Mouse (Mus musculus): ENCODE results near the gene Cby1. TPM values are rescaled to one million over a fixed set of nuclear protein-coding genes. Genes with fewer than 3 reads are reported as not detected.
"Not testable (repeated sequence)": the region's sequence is repeated elsewhere in the genome, so short reads cannot be mapped to it uniquely, and the experiment has no call there.

Gene Cby1
- polyA plus RNA-seq, 1 experiment from 2014 or later = 85.8 TPM

GRCm38 (mm10) chr15:79651481-79651880 is 7.5 kb upstream of the Cby1 start:
- no peak overlapping the region for H3K4me2 ChIP-seq
- no peak overlapping the region for H3K4me3 ChIP-seq
- H3K27ac ChIP-seq = no peak overlapping the region
- ATAC-seq (ENCODE audit: low FRiP score) = no peak
- no peak overlapping the region for H3K9ac ChIP-seq
- peaks cover 63% of the 10 kb centered on the region for H3K36me3 ChIP-seq
- 80% methylated on average over 4 of the region's 4 CpGs for WGBS
- peaks cover 5% of the 10 kb centered on the region; the same call in 1 of the 2 replicates for H3K4me1 ChIP-seq (replicated peaks)
- H3K9me3 ChIP-seq = no peaks in the 10 kb centered on the region
- no peaks in the 10 kb centered on the region for H3K27me3 ChIP-seq

- Histone ChIP-seq H3K9me3 (no peaks in the 10 kb centered on the region), H3K4me2 (no peak overlapping the region), H3K27me3 (no peaks in the 10 kb centered on the region), H3K36me3 (peaks cover 30% of the 10 kb centered on the region), H3K4me1 (replicated peaks) (peaks cover 20% of the 10 kb centered on the region), H3K4me3 (no peak overlapping the region), H3K27ac (no peak overlapping the region), H3K9ac (no peak overlapping the region)
- ATAC-seq (ENCODE audit: low FRiP score) = no peak
- 86% methylated on average over 14 of the region's 14 CpGs for WGBS
Observed at GRCm38 (mm10) chr15:79656451-79656850, 2.5 kb upstream of the Cby1 start.

DNA sequence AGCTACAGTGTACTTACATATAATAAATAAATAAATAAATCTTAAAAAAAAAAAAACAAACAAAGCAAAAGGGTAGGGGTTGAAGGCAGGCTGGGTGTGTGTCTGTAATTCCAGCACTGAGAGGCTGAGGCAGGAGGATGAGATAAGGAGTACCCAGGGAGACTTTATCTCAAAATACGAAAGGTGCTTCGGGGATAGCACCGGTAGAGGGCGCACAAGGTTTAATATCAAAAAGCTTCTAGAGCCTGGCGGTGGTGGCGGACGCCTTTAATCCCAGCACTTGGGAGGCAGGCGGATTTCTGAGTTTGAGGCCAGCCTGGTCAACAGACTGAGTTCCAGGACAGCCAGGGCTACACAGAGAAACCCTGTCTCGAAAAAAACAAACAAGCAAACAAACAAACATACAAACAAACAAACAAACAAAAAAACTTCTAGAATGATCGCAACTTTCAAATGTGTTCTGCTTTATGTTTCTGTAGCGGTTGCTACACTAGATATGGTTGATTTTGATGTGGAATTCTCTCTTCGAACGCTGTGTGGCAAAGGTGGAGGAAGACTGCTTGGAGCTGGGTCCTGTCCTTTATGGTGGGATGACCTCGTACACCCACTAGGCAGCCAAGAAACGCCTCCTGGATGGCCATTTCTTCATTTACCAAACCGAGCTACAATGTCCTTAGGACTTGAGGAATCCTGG is 1.0 kb upstream of the Cby1 start:
- 0 out of 2 replicates have a peak, but pooled peaks have one; percentile 10 for ATAC-seq (ENCODE audit: low FRiP score)
- peak overlapping the region; percentile 98 for H3K27ac ChIP-seq
- H3K4me1 ChIP-seq (replicated peaks) = peaks cover 20% of the 10 kb centered on the region
- H3K4me3 ChIP-seq = peak overlapping the region; percentile 93
- WGBS = 5% methylated on average over 16 of the region's 16 CpGs
- peaks cover 3% of the 10 kb centered on the region; the same call in 1 of the 2 replicates for H3K9me3 ChIP-seq
- no peaks in the 10 kb centered on the region for H3K27me3 ChIP-seq
- peaks cover 32% of the 10 kb centered on the region for H3K36me3 ChIP-seq
- H3K4me2 ChIP-seq = peak overlapping the region; percentile 71
- H3K9ac ChIP-seq = peak overlapping the region; percentile 94

DNA sequence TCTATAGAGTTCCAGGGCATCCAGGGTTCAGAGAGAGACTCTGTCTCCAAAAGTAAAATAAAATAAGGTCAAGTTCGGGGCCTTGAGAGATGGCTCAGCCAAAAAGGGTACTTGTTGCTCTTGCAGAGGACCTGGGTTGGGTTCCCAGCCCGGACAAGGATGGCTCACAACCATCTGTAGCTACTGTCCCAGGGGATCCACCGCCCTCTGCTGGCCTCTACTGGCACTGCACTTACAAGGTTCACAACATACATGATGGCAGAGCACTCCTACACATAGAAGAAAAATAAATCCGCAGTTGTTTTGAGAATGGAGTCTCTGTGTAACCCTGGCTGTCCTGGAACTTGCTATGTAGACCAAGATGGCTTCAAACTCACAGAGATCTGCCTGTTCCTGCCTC is 2.9 kb downstream of the Cby1 start:
- Histone ChIP-seq H3K9me3 (peaks cover 3% of the 10 kb centered on the region; the same call in 1 of the 2 replicates), H3K36me3 (peaks cover 48% of the 10 kb centered on the region), H3K27ac (no peak overlapping the region), H3K4me2 (no peak overlapping the region), H3K9ac (no peak overlapping the region), H3K4me1 (replicated peaks) (peaks cover 12% of the 10 kb centered on the region), H3K4me3 (no peak overlapping the region), H3K27me3 (no peaks in the 10 kb centered on the region)
- ATAC-seq (ENCODE audit: low FRiP score) = no peak
- 76% methylated on average over 4 of the region's 4 CpGs for WGBS

GRCm38 (mm10) chr15:79664666-79665065 is 5.7 kb downstream of the Cby1 start:
- H3K4me3 ChIP-seq = no peak overlapping the region
- no peak for ATAC-seq (ENCODE audit: low FRiP score)
- H3K4me2 ChIP-seq = no peak overlapping the region
- 96% methylated on average over 8 of the region's 8 CpGs for WGBS
- H3K9ac ChIP-seq = no peak overlapping the region
- peaks cover 3% of the 10 kb centered on the region; the same call in 1 of the 2 replicates for H3K9me3 ChIP-seq
- no peak overlapping the region for H3K27ac ChIP-seq
- peaks cover 64% of the 10 kb centered on the region for H3K36me3 ChIP-seq
- peaks cover 6% of the 10 kb centered on the region for H3K4me1 ChIP-seq (replicated peaks)
- H3K27me3 ChIP-seq = no peaks in the 10 kb centered on the region

- WGBS = 77% methylated on average over 10 of the region's 10 CpGs
- no peak for ATAC-seq (ENCODE audit: low FRiP score)
- no peaks in the 10 kb centered on the region for H3K9me3 ChIP-seq
- peaks cover 7% of the 10 kb centered on the region for H3K4me1 ChIP-seq (replicated peaks)
- peaks cover 53% of the 10 kb centered on the region for H3K36me3 ChIP-seq
- H3K4me3 ChIP-seq = no peak overlapping the region
- no peak overlapping the region for H3K9ac ChIP-seq
- H3K27me3 ChIP-seq = no peaks in the 10 kb centered on the region
- no peak overlapping the region for H3K27ac ChIP-seq
- no peak overlapping the region for H3K4me2 ChIP-seq
Observed at GRCm38 (mm10) chr15:79669195-79669594, 10.2 kb downstream of the Cby1 start.

GRCm38 (mm10) chr15:79670249-79670971 is 11.4 kb downstream of the Cby1 start, which contains the start of gene Tomm22:
Gene Tomm22, plus strand, starts transcription at chr15:79670861.
- WGBS = 20% methylated on average over 33 of the region's 33 CpGs
- H3K36me3 ChIP-seq = peaks cover 60% of the 10 kb centered on the region
- no peaks in the 10 kb centered on the region for H3K27me3 ChIP-seq

GRCm38 (mm10) chr15:79670972-79671299 is 11.9 kb downstream of the Cby1 start:
- ATAC-seq (ENCODE audit: low FRiP score) = peak; percentile 70
- peak overlapping the region; percentile 86 for H3K9ac ChIP-seq
- H3K36me3 ChIP-seq = peaks cover 58% of the 10 kb centered on the region
- H3K4me1 ChIP-seq (replicated peaks) = peaks cover 7% of the 10 kb centered on the region
- H3K27ac ChIP-seq = peak overlapping the region; percentile 44; the same call in 1 of the 2 replicates
- peak overlapping the region; percentile 78 for H3K4me2 ChIP-seq
- H3K27me3 ChIP-seq = no peaks in the 10 kb centered on the region
- peak overlapping the region; percentile 93 for H3K4me3 ChIP-seq
- under 1% methylated on average over 37 of the region's 37 CpGs for WGBS
- H3K9me3 ChIP-seq = no peaks in the 10 kb centered on the region

More at GRCm38 (mm10) chr15:79670249-79670971, 11.4 kb downstream of the Cby1 start, which contains the start of gene Tomm22:
- peak within 1 kb of the TSS; percentile 78 for H3K4me2 ChIP-seq
- ATAC-seq (ENCODE audit: low FRiP score) = peak; percentile 97
- no peaks in the 10 kb centered on the region for H3K9me3 ChIP-seq
- peak within 1 kb of the TSS; percentile 86 for H3K9ac ChIP-seq
- peaks cover 7% of the 10 kb centered on the region for H3K4me1 ChIP-seq (replicated peaks)
- peak within 1 kb of the TSS; percentile 93 for H3K4me3 ChIP-seq
- H3K27ac ChIP-seq = peak within 1 kb of the TSS; percentile 44; the same call in 1 of the 2 replicates

GRCm38 (mm10) chr15:79671828-79672348 is 12.9 kb downstream of the Cby1 start:
- not testable (repeated sequence) for H3K27ac ChIP-seq; H3K27me3 ChIP-seq; H3K4me1 ChIP-seq (replicated peaks); ATAC-seq (ENCODE audit: low FRiP score); H3K9ac ChIP-seq; H3K9me3 ChIP-seq
- peak overlapping the region; percentile 78 for H3K4me2 ChIP-seq
- peak overlapping the region; percentile 93 for H3K4me3 ChIP-seq
- 87% methylated on average over 11 of the region's 11 CpGs for WGBS
- peaks cover 58% of the 10 kb centered on the region for H3K36me3 ChIP-seq

DNA sequence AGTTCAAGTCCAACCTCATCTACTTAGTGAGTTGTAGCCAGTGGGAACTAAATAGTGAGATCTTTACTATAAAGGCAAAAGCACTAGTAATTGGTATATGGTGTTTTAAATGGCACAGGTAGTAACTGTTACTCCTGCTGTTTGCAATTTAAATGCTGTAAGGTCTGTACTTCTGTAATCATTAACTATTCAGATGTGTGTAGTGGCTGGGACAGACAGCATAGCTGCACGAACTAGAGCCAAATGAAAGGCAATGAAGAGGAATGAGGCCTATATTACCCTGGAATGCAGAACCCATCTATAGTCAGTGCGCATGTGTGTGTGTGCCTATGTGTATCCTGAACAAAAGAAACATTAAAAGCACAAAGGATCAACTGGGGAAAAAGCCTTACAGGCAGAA is 18.9 kb downstream of the Cby1 start:
- no peak overlapping the region for H3K4me2 ChIP-seq
- WGBS = 83% methylated on average over 2 of the region's 2 CpGs

DNA sequence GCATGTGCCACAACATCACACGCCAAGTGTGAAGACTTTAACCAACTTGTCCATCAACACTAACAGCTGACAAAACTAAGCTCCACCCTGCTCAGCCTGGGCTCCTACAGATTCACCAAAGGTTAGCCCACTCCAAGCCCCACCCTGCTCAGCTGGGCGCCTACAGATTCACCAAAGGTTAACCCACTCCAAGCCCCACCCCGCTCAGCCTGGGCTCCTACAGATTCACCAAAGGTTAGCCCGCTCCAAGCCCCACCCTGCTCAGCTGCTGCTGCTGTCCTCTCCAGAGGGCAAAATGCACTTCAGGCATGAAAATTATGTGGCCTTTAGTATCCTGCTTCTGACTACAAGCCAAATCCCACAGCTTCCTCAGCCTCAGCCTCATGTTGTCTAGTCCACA is 23.0 kb downstream of the Cby1 start:
- Histone ChIP-seq H3K9me3 (no peaks in the 10 kb centered on the region), H3K4me3 (no peak overlapping the region), H3K9ac (no peak overlapping the region), H3K27me3 (no peaks in the 10 kb centered on the region), H3K36me3 (peaks cover 7% of the 10 kb centered on the region), H3K27ac (no peak overlapping the region), H3K4me2 (no peak overlapping the region), H3K4me1 (replicated peaks) (peaks cover 58% of the 10 kb centered on the region)
- 90% methylated on average over 4 of the region's 4 CpGs for WGBS
- ATAC-seq (ENCODE audit: low FRiP score) = no peak

More for the DNA sequence above, 18.9 kb downstream of the Cby1 start:
- ATAC-seq (ENCODE audit: low FRiP score) = no peak
- H3K27me3 ChIP-seq = no peaks in the 10 kb centered on the region
- H3K27ac ChIP-seq = no peak overlapping the region
- H3K9ac ChIP-seq = no peak overlapping the region
- H3K4me1 ChIP-seq (replicated peaks) = peaks cover 21% of the 10 kb centered on the region
- H3K4me3 ChIP-seq = no peak overlapping the region
- peaks cover 46% of the 10 kb centered on the region for H3K36me3 ChIP-seq
- no peaks in the 10 kb centered on the region for H3K9me3 ChIP-seq

- peak overlapping the region; percentile 82 for H3K4me2 ChIP-seq
- H3K4me3 ChIP-seq = no peak overlapping the region
- no peak for ATAC-seq (ENCODE audit: low FRiP score)
- 88% methylated on average over 6 of the region's 6 CpGs for WGBS
- H3K9ac ChIP-seq = 0 out of 2 replicates have a peak overlapping the region, but pooled peaks have one; percentile 96
- H3K27me3 ChIP-seq = no peaks in the 10 kb centered on the region
- no peaks in the 10 kb centered on the region for H3K36me3 ChIP-seq
- H3K9me3 ChIP-seq = no peaks in the 10 kb centered on the region
- no peak overlapping the region for H3K27ac ChIP-seq
- peaks cover 59% of the 10 kb centered on the region for H3K4me1 ChIP-seq (replicated peaks)
Observed at GRCm38 (mm10) chr15:79683146-79683545, 24.1 kb downstream of the Cby1 start.
